Mouse (Mus musculus): ENCODE measurements around the gene Rassf4.

GRCm38 (mm10) chr6:116629766-116630165, 44.0 kb downstream of the Rassf4 start:
- TF ChIP-seq POLR2A (IDR thresholded peaks at IDR 0.05; ENCODE audit: low read depth, low read length) (no peak), CTCF (IDR thresholded peaks at IDR 0.05; ENCODE audit: borderline replicate concordance, insufficient read depth, low read length) (no peak)

All from embryonic fibroblast, embryonic 13.5 days (primary cell).